Mouse (Mus musculus): ENCODE data around the gene Fkbpl. TPM values are rescaled to one million over a fixed set of nuclear protein-coding genes. Genes with fewer than 3 reads are reported as not detected.

The Fkbpl gene
- polyA plus RNA-seq, 1 experiment from 2014 or later = 18.1 TPM

- Histone ChIP-seq H3K4me1 (peaks cover 57% of the 10 kb centered on the region), H3K27ac (replicated peaks) (peak within 1 kb of the TSS; percentile 88), H3K4me2 (replicated peaks) (peak within 1 kb of the TSS; percentile 91), H3K9me3 (no peaks in the 10 kb centered on the region), H3K9ac (replicated peaks) (peak within 1 kb of the TSS; percentile 68), H3K4me3 (peak within 1 kb of the TSS; percentile 58), H3K36me3 (0 out of 2 replicates have a peak, but pooled peaks cover 5% of the 10 kb centered on the region), H3K27me3 (peaks cover 35% of the 10 kb centered on the region)
- ATAC-seq (ENCODE audit: low FRiP score, low read depth) = no peak
- WGBS = 5% methylated on average over 29 of the region's 29 CpGs
Observed at GRCm38 (mm10) chr17:34627943-34628643, 16.5 kb upstream of the Fkbpl start, which contains the start of gene Ppt2. Gene Ppt2 (minus strand): TSS chr17:34628510.

GRCm38 (mm10) chr17:34628644-34628967 is 16.0 kb upstream of the Fkbpl start:
- no peaks in the 10 kb centered on the region for H3K9me3 ChIP-seq
- peak overlapping the region; percentile 91 for H3K4me2 ChIP-seq (replicated peaks)
- peaks cover 57% of the 10 kb centered on the region for H3K4me1 ChIP-seq
- no peak for ATAC-seq (ENCODE audit: low FRiP score, low read depth)
- peak overlapping the region; percentile 58 for H3K4me3 ChIP-seq
- WGBS = 11% methylated on average over 5 of the region's 5 CpGs
- 0 out of 2 replicates have a peak, but pooled peaks cover 5% of the 10 kb centered on the region for H3K36me3 ChIP-seq
- H3K9ac ChIP-seq (replicated peaks) = peak overlapping the region; percentile 68; the same call in 1 of the 2 replicates
- peaks cover 40% of the 10 kb centered on the region for H3K27me3 ChIP-seq
- peak overlapping the region; percentile 88 for H3K27ac ChIP-seq (replicated peaks)

GRCm38 (mm10) chr17:34629221-34629751 is 15.3 kb upstream of the Fkbpl start, which contains the start of gene Prrt1:
Gene Prrt1 (plus strand): TSS chr17:34629533.
- 1% methylated on average over 15 of the region's 16 CpGs for WGBS
- peaks cover 57% of the 10 kb centered on the region for H3K4me1 ChIP-seq

GRCm38 (mm10) chr17:34629796-34630603 is 14.6 kb upstream of the Fkbpl start:
- Histone ChIP-seq H3K27ac (replicated peaks) (peak overlapping the region; percentile 88; the same call in 1 of the 2 replicates), H3K36me3 (0 out of 2 replicates have a peak, but pooled peaks cover 5% of the 10 kb centered on the region)

More at GRCm38 (mm10) chr17:34629221-34629751, 15.3 kb upstream of the Fkbpl start, which contains the start of gene Prrt1:
- peak within 1 kb of the TSS; percentile 58 for H3K4me3 ChIP-seq
- ATAC-seq (ENCODE audit: low FRiP score, low read depth) = peak; percentile 42; the same call in 1 of the 2 replicates
- H3K9me3 ChIP-seq = no peaks in the 10 kb centered on the region
- peak within 1 kb of the TSS; percentile 68; the same call in 1 of the 2 replicates for H3K9ac ChIP-seq (replicated peaks)
- 0 out of 2 replicates have a peak, but pooled peaks cover 5% of the 10 kb centered on the region for H3K36me3 ChIP-seq
- H3K27me3 ChIP-seq = peaks cover 40% of the 10 kb centered on the region
- H3K4me2 ChIP-seq (replicated peaks) = peak within 1 kb of the TSS; percentile 91
- H3K27ac ChIP-seq (replicated peaks) = peak within 1 kb of the TSS; percentile 88

GRCm38 (mm10) chr17:34630761-34631301 is 13.7 kb upstream of the Fkbpl start:
- Histone ChIP-seq H3K27me3 (peaks cover 45% of the 10 kb centered on the region), H3K4me1 (peaks cover 57% of the 10 kb centered on the region), H3K4me2 (replicated peaks) (peak overlapping the region; percentile 91), H3K9me3 (no peaks in the 10 kb centered on the region), H3K9ac (replicated peaks) (peak overlapping the region; percentile 52), H3K36me3 (no peaks in the 10 kb centered on the region), H3K27ac (replicated peaks) (no peak overlapping the region), H3K4me3 (peak overlapping the region; percentile 58)
- 2% methylated on average over 47 of the region's 48 CpGs for WGBS
- no peak for ATAC-seq (ENCODE audit: low FRiP score, low read depth)

More at GRCm38 (mm10) chr17:34629796-34630603, 14.6 kb upstream of the Fkbpl start:
- WGBS = 12% methylated on average over 12 of the region's 12 CpGs
- ATAC-seq (ENCODE audit: low FRiP score, low read depth) = no peak
- Histone ChIP-seq H3K4me2 (replicated peaks) (peak overlapping the region; percentile 91), H3K27me3 (peaks cover 40% of the 10 kb centered on the region), H3K9me3 (no peaks in the 10 kb centered on the region), H3K4me1 (peaks cover 57% of the 10 kb centered on the region), H3K4me3 (peak overlapping the region; percentile 58), H3K9ac (replicated peaks) (peak overlapping the region; percentile 52; the same call in 1 of the 2 replicates)

- H3K4me3 ChIP-seq = peak overlapping the region; percentile 35
- peaks cover 50% of the 10 kb centered on the region for H3K4me1 ChIP-seq
- H3K9ac ChIP-seq (replicated peaks) = peak overlapping the region; percentile 46
- H3K36me3 ChIP-seq = no peaks in the 10 kb centered on the region
- WGBS = 4% methylated on average over 11 of the region's 12 CpGs
- H3K9me3 ChIP-seq = no peaks in the 10 kb centered on the region
- H3K4me2 ChIP-seq (replicated peaks) = peak overlapping the region; percentile 91
- H3K27ac ChIP-seq (replicated peaks) = no peak overlapping the region
- ATAC-seq (ENCODE audit: low FRiP score, low read depth) = no peak
- H3K27me3 ChIP-seq = peaks cover 51% of the 10 kb centered on the region
Observed at GRCm38 (mm10) chr17:34631647-34632046, 12.9 kb upstream of the Fkbpl start.

- WGBS = under 1% methylated on average over 25 of the region's 26 CpGs
- H3K9me3 ChIP-seq = no peaks in the 10 kb centered on the region
- H3K36me3 ChIP-seq = no peaks in the 10 kb centered on the region
- H3K4me1 ChIP-seq = peaks cover 50% of the 10 kb centered on the region
- no peak overlapping the region for H3K27ac ChIP-seq (replicated peaks)
- H3K9ac ChIP-seq (replicated peaks) = 0 out of 2 replicates have a peak overlapping the region, but pooled peaks have one; percentile 21
- H3K4me3 ChIP-seq = peak overlapping the region; percentile 35
- peak overlapping the region; percentile 91 for H3K4me2 ChIP-seq (replicated peaks)
- ATAC-seq (ENCODE audit: low FRiP score, low read depth) = no peak
- peaks cover 53% of the 10 kb centered on the region for H3K27me3 ChIP-seq
Observed at GRCm38 (mm10) chr17:34632261-34632691, 12.3 kb upstream of the Fkbpl start.

GRCm38 (mm10) chr17:34635671-34636070 is 8.9 kb upstream of the Fkbpl start:
- Histone ChIP-seq H3K9me3 (no peaks in the 10 kb centered on the region), H3K9ac (replicated peaks) (no peak overlapping the region), H3K36me3 (no peaks in the 10 kb centered on the region), H3K4me2 (replicated peaks) (no peak overlapping the region), H3K27me3 (peaks cover 46% of the 10 kb centered on the region), H3K4me1 (peaks cover 23% of the 10 kb centered on the region), H3K4me3 (no peak overlapping the region), H3K27ac (replicated peaks) (no peak overlapping the region)
- no peak for ATAC-seq (ENCODE audit: low FRiP score, low read depth)
- 70% methylated on average over 2 of the region's 2 CpGs for WGBS

GRCm38 (mm10) chr17:34637459-34637858 is 7.1 kb upstream of the Fkbpl start:
- Histone ChIP-seq H3K27me3 (peaks cover 28% of the 10 kb centered on the region), H3K4me1 (peaks cover 14% of the 10 kb centered on the region), H3K9ac (replicated peaks) (no peak overlapping the region; the same call in 1 of the 2 replicates), H3K9me3 (no peaks in the 10 kb centered on the region), H3K27ac (replicated peaks) (no peak overlapping the region), H3K4me3 (no peak overlapping the region), H3K36me3 (no peaks in the 10 kb centered on the region), H3K4me2 (replicated peaks) (no peak overlapping the region)
- no peak for ATAC-seq (ENCODE audit: low FRiP score, low read depth)
- 64% methylated on average over 3 of the region's 3 CpGs for WGBS

GRCm38 (mm10) chr17:34639461-34640255 is 4.9 kb upstream of the Fkbpl start:
- WGBS = 89% methylated on average over 7 of the region's 7 CpGs
- Histone ChIP-seq H3K9me3 (no peaks in the 10 kb centered on the region), H3K27me3 (peaks cover 17% of the 10 kb centered on the region; the same call in 1 of the 2 replicates), H3K4me2 (replicated peaks) (no peak overlapping the region), H3K4me1 (peaks cover 19% of the 10 kb centered on the region), H3K27ac (replicated peaks) (no peak overlapping the region), H3K9ac (replicated peaks) (no peak overlapping the region), H3K4me3 (no peak overlapping the region), H3K36me3 (no peaks in the 10 kb centered on the region)
- ATAC-seq (ENCODE audit: low FRiP score, low read depth) = no peak

Measured in midbrain, embryonic 12.5 days (tissue).